Mouse (Mus musculus) urinary bladder, adult 18-20 months (tissue): Measurements from ENCODE around the gene Gm17409.
A peak's percentile ranks its signal among the peaks of the same experiment; 100 is the strongest.

ENCODE experiments used
- DNase-seq, 2 experiments: peaks; one replicate each; pipeline ENCODE4 v3.0.0; 2022; ENCODE audit warnings: low spot score in 2 of 2, mixed read lengths in 2 of 2

The Gm17409 gene

GRCm38 (mm10) chr2:58484284-58484965, 14.5 kb downstream of the Gm17409 start:
- peak in 1 of 2 experiments; percentile 37 for DNase-seq

GRCm38 (mm10) chr2:58485152-58485551, 15.2 kb downstream of the Gm17409 start:
- no peak for DNase-seq

GRCm38 (mm10) chr2:58485683-58486082, 15.8 kb downstream of the Gm17409 start:
- no peak for DNase-seq

GRCm38 (mm10) chr2:58486441-58487278, 16.7 kb downstream of the Gm17409 start:
- DNase-seq, result no peak

GRCm38 (mm10) chr2:58487279-58487560, 17.3 kb downstream of the Gm17409 start:
- DNase-seq, result no peak

- DNase-seq, result no peak
These were observed 18.5 kb downstream of the Gm17409 start for GRCm38 (mm10) chr2:58488404-58488803.

GRCm38 (mm10) chr2:58489275-58489674, 19.4 kb downstream of the Gm17409 start:
- peak in 1 of 2 experiments; percentile 52 for DNase-seq

- DNase-seq, result no peak
These were observed 24.0 kb downstream of the Gm17409 start for GRCm38 (mm10) chr2:58493685-58494635.

- no peak for DNase-seq
These were observed 25.4 kb downstream of the Gm17409 start for GRCm38 (mm10) chr2:58495271-58495670.

GRCm38 (mm10) chr2:58496647-58497410, 26.9 kb downstream of the Gm17409 start:
- DNase-seq, result peak in 1 of 2 experiments; percentile 41

GRCm38 (mm10) chr2:58505306-58506090, 35.6 kb downstream of the Gm17409 start:
- no peak for DNase-seq

- DNase-seq, result no peak
These were observed 40.3 kb downstream of the Gm17409 start for GRCm38 (mm10) chr2:58510192-58510591.

- no peak for DNase-seq
These were observed 43.3 kb downstream of the Gm17409 start for GRCm38 (mm10) chr2:58513212-58513611.

- DNase-seq, result no peak
These were observed 44.6 kb downstream of the Gm17409 start for GRCm38 (mm10) chr2:58514489-58514888.

GRCm38 (mm10) chr2:58516000-58516399, 46.1 kb downstream of the Gm17409 start:
- DNase-seq, result no peak

GRCm38 (mm10) chr2:58516920-58517319, 47.0 kb downstream of the Gm17409 start:
- DNase-seq, result no peak

- DNase-seq, result no peak
These were observed 48.6 kb downstream of the Gm17409 start for GRCm38 (mm10) chr2:58518517-58518916.
